Mouse (Mus musculus) kidney, postnatal 10 days (tissue): ENCODE data around the gene Bex1.
"Not testable (repeated sequence)": the region's sequence is repeated elsewhere in the genome, so short reads cannot be mapped to it uniquely, and the experiment has no call there.

Source experiments
- DNase-seq: peaks from one replicate; pipeline ENCODE4 v3.0.0; 2021; ENCODE audit warnings: mixed read lengths

Bex1 gene

DNA sequence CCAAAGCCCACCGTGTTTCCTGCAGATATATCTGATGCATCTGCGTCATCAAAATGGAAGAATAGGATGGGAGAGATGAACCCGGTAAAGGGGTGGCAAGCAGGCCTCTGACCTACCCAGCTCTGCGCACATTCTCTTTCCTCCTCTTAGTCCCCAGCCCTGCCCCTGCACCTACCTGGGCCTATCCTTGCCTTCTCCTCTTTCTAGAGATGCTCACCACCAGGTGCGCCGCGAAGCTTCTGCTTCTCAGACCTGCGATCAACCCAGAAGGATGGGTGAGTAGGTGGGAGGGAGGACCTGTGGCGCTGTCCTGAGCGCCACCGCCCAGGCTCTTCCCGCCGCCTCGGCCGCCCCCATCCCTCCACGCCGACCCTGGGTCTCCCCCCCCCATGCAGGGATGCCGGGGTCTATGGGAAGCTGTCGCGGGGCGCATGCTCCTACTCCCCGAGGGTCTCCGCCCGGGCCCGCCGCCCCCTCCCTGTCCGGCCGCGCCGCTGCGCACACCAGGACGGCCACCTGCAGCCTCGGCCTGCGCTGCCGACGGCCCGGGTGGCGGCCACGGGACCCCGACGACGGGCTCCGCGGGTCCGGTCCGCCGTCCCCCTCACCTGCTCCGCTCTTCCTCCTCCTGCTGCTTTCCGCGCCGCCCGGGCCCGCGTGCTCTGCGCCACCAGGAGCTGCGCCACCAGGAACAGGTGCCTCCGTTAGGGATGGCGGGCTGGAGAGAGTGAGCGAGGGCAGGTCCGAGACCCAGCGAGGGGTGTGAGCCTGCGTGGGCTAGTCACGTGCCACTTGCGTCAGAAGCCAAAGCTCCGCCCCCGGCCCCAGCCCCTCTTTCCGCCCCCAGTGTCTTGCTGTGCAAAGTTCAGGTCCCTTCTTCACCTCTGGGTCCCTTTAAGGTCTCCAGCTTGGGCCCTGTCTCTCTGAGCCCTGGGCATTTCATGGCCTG lies at the start of gene Bex1, which contains the start of gene Tceal7:
Gene Bex1 (minus strand): TSS at position 785 of the 949 bp plus-strand sequence.
Gene Tceal7 (plus strand): TSS at position 51 of the 949 bp plus-strand sequence.
- not testable (repeated sequence) for DNase-seq

DNA sequence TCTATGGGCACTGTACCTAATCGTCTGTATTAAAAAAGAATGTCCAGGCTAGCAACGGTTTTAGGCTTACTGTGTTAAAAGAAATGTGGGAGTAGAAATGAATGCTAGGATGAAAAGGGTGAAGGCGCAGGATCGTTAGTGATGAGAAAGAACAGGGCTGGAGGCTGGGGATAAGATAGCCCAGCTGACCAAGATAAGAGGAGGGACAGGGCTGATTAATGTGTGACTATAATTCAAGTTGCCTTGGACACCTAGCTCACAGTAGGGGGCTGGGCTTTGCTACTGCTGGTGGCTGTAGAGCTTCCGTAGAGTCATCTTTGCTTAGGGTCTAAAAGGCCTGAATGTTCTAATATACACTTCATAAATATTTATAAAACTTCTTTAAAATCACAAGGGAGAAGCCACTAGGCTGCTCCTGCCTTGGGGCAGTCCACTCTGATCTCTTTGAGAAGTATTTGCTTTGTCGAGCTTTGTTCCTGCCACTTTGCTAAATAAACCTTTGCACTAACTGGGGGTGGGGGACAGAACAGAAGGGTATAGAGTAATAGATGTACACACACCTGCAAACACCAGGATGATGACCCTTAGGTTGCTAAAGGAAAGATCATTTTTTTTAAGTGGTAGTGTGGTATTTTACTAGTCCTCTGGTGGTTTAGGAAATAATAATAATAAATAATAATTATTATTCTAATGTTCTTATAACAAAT lies 36.9 kb upstream of the Bex1 start:
- DNase-seq = no peak

DNA sequence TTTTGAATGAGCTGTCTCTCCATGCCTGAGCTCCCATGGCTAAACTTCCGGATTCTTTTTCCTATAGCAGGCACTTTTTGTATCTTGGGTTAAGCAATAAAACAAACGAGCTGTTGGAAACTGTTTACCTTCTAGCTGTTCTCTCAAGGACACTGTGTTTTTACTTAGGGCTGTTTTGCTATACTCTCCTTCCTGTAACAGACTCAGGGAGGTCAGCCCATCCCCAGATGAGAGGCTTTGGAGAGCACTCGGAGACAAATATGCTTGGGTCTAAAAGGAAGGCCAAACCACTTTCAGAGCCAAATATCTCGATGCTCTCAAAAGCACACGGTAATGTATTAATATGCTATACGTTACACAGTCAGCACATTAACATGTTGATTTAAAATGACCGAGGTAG lies 34.4 kb upstream of the Bex1 start:
- no peak for DNase-seq

DNA sequence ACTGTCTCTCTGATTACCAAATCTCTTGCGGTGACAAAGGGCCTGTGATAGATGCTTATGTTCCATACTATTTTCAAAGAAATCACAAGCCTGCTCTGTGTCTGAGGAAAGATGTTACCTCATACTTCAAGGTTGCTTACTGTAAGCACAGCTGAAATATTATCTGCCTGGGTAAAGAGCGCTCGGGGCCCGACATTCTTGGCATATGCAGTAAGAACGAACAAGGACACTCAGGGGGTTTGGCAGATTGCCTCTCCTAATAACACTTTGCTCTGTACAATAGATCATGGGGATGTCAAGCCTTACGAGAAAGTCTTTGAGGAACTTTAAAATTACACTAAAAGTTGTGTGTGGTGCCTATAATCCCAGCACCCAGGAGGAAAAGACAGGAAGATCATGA lies 33.5 kb upstream of the Bex1 start:
- no peak for DNase-seq

DNA sequence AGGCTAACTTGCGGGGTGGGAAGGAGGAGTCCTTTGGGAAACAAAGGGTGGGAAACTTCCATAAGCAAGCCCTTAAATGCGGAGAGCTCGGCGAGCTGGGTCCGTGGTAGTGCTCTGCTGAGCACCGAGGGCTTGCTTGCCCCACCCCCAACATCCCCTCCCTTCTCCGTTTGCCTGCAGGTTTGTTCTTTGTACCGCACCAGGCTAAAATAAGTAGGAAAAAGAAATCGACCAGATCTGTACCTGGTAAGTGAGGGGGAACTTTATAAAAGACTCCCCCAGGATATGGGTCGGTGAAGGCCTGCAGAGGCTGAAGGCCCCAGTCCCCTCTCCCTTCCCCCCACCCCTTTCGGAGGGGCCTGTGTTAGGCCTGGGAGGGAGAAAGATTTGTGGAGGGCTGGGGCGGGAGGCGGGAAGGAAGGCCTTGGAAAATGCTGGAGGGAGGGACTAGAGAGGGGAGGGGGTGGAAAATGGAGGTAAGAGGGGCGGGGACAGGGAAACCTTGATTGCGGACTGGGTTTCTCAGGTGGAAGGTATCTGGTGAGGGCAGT lies 30.3 kb upstream of the Bex1 start:
- peak; percentile 58 for DNase-seq

DNA sequence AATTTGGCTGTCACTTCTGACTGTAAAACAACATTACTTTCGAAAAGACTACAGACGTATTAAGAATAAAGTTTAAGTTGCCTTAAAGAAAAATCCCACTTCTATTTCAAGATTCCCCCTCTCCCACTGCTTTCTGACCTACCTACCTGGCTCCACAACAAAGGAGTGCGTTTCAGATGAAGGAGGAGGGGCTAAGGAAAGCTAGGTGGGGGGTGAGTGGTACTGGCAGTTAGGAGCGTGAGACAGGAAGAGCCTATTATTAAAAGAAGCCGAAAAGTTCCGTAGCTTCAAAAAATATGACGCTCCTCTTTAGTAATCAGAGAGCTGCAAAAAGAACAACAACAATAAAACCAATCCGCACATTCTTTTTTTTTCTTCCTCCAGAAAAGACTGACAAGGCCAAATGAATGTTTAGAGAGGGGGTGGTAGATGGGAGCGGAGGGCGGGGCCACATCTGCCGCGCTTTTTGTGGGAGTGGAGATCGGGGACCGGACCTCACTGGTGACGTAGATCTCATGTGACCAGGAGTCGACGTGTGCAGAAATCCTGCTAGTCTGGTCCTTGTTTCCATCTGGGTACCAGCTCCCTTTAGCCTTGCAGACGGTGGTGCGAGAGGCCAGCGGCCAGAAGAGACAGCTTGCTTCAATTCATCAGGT lies 29.4 kb upstream of the Bex1 start, which contains the start of gene Tceal9:
Gene Tceal9 (plus strand): TSS at position 506 of the 656 bp plus-strand sequence.
- DNase-seq = peak; percentile 88

DNA sequence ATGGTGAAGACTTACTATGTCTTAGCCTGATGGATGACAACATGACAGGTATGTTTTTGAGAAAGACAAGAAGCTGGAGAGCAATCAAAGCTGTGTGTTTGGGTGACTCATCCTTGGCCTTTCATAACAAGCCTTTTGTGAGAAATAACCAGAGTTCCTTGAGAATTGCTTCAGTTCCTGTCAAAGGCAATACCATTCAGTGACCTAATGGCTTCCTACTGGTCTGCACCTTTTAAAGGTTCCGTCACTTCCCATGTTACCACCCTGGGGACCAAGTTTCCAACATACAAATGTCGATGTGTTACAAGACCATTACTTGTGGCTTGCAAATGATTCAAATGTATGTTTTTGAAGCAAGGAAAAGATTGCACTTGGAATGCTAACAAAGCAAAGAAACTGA lies 27.9 kb upstream of the Bex1 start:
- DNase-seq = no peak

DNA sequence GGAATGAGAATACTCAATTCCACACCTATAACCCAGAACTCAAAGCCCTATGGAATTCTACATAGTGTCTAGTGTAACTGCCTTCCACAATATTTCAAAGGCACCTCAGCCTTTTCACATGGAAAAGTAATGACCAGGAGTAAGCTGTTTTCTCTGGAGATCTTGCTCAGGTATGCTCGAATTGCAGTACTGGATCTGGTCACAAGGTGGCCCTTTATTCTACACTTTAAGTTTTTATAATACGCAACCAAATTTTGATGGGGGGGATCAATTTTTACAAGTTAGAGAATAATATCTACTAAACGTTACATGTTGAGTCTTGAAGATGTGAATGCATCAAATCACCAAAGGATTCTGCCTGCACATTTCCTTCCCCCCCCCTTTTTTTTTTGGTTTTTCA lies 22.8 kb upstream of the Bex1 start:
- DNase-seq = peak; percentile 66

DNA sequence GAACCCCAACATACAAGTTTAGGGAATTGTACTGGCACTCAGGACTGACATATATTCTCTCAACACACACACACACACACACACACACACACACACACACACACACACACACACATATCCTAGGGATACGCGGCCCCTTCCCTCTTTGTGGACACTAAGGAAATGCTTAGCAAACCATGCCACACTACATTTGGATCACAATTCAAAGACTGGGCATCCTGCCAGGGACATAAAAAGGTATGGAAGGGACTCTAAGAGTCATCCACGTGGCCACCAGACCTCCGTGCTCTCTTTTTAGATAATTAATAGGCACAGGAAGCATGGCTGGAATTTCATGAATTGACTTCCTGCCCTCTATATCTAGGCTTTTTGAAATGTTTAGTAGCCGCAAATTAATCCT lies 12.5 kb upstream of the Bex1 start:
- peak; percentile 49 for DNase-seq

DNA sequence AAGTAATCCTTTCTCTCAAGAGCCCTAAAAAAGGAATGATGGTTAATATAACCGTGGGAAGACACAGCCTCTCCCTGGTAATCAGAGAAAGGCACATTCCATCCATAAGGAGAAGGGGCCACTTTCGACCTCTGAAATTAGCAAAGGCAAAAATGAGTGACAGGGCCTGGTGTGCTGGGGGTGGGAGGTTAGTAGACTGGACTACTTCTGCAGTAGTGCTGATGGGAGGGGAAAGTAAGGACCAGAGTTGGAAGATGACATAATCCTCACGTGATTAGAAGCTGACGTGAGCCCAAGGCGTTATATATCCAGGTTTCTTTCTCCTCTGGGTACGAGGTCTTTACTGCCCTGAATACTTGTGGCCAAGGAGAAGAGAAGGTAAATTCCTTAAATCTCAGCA lies 8.4 kb upstream of the Bex1 start:
- no peak for DNase-seq

DNA sequence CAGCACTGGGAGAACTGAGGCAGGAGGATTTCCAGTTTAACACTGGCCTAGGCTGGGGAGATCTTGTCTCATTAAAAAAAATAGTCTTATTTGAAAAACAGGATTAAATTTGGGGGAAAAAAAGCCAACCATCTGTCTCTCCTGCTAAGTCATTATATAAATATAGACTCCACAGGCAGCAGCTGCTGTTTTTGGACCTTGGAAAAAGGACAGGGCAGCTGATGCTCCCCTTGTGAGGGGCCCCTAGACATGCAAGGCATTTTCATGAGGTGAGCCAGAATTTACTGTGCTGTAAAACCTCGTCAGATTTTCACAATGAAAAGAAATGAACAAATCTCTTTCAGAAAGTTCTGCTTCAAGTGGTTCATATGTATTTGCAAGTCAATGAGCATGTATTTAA lies 990 bp upstream of the Bex1 start:
- DNase-seq = no peak

DNA sequence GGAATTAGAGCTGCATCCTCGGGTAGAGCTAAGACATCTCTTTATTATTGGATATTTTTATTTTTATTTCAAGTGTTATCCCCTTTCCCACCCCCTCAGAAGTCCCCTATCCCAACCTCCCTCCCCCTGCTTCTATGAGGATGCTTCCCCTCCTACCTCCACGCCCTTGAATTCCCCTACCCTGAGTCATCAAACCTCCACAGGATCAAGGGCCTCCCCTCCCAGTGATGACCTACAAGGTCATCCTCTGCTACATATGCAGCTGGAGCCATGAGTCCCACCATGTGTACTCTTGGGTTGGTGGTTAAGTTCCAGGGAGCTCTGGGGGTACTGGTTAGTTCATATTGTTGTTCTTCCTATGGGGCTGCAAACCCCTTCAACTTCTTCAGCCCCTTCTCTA lies 1.9 kb downstream of the Bex1 start:
- DNase-seq = no peak

DNA sequence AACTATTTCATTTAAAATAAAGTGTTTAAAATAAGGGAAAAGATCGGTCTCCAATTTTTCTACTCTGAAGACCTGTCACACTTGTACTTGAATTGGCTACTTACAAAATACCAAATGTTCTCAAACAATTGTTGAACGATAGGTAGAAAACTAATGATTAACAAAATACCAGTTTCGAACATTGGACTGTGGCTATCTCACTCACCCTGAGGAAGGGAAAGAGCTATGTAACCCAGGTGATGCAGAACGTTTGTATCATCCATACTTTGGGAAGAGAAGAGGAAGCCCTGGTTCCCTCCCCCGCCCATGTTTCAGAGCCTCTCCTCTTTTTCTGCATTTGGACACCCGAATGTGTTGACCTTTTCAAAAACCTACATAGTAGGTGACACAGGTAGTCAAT lies 10.9 kb downstream of the Bex1 start:
- DNase-seq = no peak

DNA sequence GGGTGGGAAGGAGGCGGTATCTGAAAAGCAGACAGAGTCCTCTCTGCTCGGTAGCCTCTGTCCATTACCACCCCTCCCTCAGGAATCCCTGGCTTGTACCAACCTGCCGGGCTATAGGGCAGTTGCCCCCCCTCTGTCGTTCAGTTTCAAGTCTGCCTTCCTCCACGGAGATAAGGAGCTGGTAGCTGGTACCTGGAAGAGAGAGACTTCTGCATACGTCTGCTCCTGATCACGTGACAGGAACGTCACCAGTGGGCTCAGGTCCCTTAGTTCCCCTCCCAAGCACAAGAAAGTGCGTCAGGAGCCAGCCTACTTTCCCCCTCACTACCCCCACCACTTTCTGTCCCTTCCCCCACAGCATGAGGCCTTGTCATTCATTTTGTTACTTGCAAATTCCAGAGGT lies 11.6 kb downstream of the Bex1 start, which contains the start of gene Tceal5:
Gene Tceal5 (minus strand): TSS at position 213 of the 403 bp plus-strand sequence.
- peak; percentile 11 for DNase-seq

DNA sequence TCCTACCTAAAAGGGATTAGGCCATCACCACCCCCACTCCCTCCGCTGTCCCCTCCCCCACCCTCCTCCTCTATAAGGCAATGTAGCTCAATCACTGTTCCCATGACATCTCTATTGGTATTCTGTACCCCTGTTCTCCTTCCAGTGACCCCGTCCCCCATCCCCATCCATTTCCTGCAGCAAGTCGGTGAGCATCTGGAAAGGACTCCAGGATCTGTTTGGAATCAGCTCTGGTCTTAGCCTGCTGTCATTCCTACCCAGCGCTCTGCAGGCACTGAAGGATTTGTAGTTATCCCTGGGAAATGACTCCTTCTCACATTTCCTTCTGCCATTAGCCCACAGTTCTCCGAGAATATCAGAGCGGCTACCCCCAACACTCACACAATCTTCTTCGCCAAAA lies 12.1 kb downstream of the Bex1 start:
- DNase-seq = no peak

DNA sequence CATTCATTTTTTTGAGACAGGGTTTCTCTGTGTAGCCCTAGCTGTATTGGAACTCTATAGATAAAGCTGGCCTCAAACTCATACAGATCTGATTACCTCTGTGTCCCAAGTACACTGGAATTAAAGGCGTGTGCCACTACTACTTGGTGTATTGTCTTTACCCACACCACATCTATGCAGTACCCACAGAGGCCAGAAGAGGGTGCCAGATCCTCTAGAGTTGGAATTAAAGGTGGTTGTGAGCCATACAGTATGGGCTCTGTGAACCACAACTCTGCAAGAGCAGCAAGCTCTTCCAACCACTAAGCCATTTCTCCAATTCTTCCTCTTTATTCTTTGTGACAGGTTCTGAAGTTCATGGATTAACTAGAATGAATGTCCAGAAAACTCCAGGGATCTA lies 18.4 kb downstream of the Bex1 start:
- DNase-seq = peak; percentile 38

DNA sequence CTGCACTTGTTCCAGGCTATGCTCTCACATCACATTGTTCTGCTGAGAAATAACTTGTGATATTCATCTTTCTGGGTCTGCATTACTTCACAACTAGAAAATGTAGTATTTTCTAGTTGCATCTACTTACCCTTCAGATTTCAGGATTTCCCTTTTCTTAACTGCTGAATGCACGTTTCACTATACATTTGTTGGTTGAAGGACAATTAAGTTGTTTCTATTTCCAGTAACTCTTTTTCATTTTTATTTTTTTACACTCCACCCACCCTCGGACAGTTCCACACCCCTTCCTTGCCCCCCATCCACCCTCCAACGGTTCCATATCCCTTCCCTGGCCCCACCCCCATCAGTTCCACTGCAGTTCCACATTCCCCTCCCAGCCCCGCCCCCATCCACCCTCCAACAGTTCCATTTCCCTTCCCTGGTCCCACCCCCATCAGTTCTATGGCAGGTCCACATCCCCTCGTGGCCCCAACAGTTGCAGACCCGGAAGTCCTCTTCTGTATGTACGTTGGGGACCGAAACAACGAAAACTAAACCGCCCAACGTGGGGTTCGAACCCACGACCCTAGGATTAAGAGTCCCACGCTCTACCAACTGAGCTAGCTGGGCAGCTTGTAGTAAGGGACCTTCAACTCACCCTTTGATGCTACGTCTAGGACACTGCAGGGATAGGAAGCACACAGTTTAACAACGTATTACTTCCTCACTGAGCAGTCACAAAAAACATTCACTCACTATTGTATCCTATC lies 19.9 kb downstream of the Bex1 start:
- no peak for DNase-seq

DNA sequence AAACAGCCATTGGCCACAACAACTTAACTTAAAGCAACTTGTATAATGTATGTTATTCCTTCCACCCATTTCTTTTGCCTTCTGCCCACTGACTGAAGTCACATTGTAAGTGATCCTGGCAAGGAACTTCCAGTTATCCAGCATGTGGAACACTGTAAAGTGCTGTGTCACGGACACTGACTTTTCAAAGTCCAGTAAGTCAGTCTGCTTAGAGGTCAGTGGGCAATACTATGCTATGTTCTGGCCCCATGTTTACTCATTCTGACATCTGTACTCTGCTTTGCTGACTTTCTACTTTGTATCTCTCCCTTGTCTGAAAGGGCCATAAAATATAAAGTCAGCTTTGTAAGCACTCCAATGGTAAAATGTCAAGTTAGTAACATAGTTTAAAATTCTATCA lies 32.2 kb downstream of the Bex1 start:
- DNase-seq = no peak

DNA sequence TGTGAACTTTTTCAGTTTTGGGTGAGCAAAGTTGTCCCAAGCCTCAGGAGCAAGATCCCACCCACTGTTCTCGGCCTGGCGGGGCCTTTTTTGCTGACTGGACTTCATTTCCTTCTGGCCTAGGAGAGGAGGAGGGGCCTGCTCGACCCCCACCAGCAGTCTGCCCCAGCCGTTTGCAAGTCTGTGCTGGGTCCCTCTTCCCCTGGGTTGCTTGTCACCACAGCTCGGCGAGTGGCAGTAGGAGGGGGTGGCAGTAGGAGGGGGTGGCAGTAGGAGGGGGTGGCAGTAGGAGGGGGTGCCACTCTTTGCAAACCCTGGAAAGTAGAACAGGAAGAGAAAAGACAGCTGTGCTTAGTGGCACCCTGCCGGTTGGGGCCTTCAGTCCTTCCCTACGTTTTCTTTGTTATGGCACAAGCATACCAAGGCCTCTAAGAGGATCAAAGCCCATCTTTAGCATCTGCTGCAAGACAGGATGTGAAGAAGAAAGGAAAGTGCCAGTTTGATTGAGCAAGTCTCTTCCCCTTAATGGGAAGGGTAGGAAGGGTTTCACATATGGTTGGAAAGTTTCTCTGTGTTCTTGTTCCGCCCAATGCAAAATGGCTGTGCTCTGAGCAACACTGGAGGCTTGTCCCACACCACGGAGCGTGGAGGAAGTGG lies 34.3 kb downstream of the Bex1 start:
- DNase-seq = peak; percentile 6

DNA sequence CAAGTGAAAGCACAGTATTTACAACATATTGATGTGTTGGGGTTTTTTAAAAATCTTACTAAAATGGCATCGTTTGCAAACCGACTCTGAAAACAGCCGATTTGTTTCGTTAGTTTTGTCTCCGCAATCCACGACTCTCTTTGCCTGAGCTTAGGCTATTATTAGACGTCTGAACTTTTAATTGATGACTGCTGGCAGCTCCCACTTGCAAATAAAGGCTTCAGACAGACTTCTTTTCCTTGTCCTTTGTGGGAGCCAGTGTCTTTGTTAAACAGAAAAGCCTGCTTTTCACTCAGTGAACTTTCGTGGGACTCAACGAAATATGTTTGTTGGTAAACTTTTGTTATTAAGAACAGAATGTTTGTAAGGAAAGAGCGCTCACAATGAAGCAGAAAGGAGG lies 42.5 kb downstream of the Bex1 start:
- DNase-seq = peak; percentile 10

DNA sequence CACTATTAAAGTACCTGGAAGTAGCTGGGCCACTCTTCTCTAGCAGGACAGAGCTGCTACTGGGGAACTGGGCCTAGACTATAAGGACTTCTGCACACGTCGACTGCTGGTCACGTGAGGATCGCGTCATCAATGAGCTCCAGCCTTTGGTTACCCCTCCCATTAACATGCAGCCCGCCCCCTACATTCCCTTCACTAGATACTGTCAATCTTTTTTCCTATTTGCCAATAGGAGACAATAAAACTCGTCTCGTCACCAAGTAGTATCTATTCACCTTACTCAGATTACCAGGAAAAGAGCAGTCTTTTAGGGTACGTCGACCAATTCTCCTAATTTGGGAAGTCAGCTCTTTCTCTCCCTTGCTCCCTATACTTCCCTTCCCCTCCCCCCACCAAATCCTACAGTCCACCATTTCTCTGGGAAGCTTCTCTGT lies 43.2 kb downstream of the Bex1 start, which contains the start of gene Tceal8:
Gene Tceal8 (minus strand): TSS at position 225 of the 434 bp plus-strand sequence.
- DNase-seq = peak; percentile 88
